Mouse (Mus musculus) thymus, postnatal 14 days (tissue): ENCODE measurements around the gene Vmn1r139.
"Not testable (repeated sequence)": the region's sequence is repeated elsewhere in the genome, so short reads cannot be mapped to it uniquely, and the experiment has no call there.

Experiments
- DNase-seq: peaks from one replicate; pipeline ENCODE4 v3.0.0; 2021

Vmn1r139 gene

GRCm38 (mm10) chr7:22068757-22069156 lies at the start of gene Vmn1r139:
Gene Vmn1r139 (plus strand): TSS chr7:22069057.
- not testable (repeated sequence) for DNase-seq

GRCm38 (mm10) chr7:22028797-22029196 lies 40.1 kb upstream of the Vmn1r139 start, which contains the start of gene Vmn1r138:
Gene Vmn1r138 (minus strand): TSS chr7:22028897.
- not testable (repeated sequence) for DNase-seq

GRCm38 (mm10) chr7:22056205-22056604 lies 12.7 kb upstream of the Vmn1r139 start, which contains the start of gene Gm6176:
Gene Gm6176 (minus strand): TSS chr7:22056305.
- not testable (repeated sequence) for DNase-seq

GRCm38 (mm10) chr7:22118145-22118544 lies 49.3 kb downstream of the Vmn1r139 start, which contains the start of gene Gm16451:
Gene Gm16451 (minus strand): TSS chr7:22118245.
- DNase-seq: not testable (repeated sequence)

GRCm38 (mm10) chr7:22134641-22135040 lies 65.8 kb downstream of the Vmn1r139 start, which contains the start of gene Gm10666:
Gene Gm10666 (minus strand): TSS chr7:22134741.
- not testable (repeated sequence) for DNase-seq
